Mouse (Mus musculus) erythroblast, embryonic 14.5 days (primary cell): ENCODE results near the gene Apbb2.

Experiments used
- GATA1 ChIP-seq: IDR thresholded peaks from 2 replicates; pipeline ENCODE4 v1.6.1; 2012; ENCODE audit warnings: low read length, inconsistent platforms, mixed read lengths
- TAL1 ChIP-seq: IDR thresholded peaks from 3 replicates; pipeline ENCODE4 v1.6.1; 2012; ENCODE audit warnings: low read length, inconsistent platforms, mixed read lengths

- TF ChIP-seq GATA1 (no peak), TAL1 (no peak)
These were observed 90.0 kb downstream of the Apbb2 start for GRCm38 (mm10) chr5:66528567-66528966.
